Mouse (Mus musculus) kidney, adult 2 months (tissue): ENCODE measurements around the gene Haus3. TPM values are rescaled to one million over a fixed set of nuclear protein-coding genes. Genes with fewer than 3 reads are reported as not detected.

ENCODE experiments used
- DNase-seq: peaks from one replicate; pipeline ENCODE4 v3.0.0; 2021
- H3K27ac ChIP-seq: fragments of 200-500 bp; 2 replicates; pipeline ENCODE4 v1.5.1; 2012; ENCODE audit warnings: low read depth, low read length, control low read depth, inconsistent platforms; ENCODE audit not compliant: insufficient read depth
- H3K27me3 ChIP-seq: fragments of 200-500 bp; replicated peaks from 2 replicates; pipeline ENCODE4 v1.6.1; 2012; ENCODE audit warnings: mild to moderate bottlenecking, moderate library complexity, low read length, inconsistent platforms; ENCODE audit not compliant: control insufficient read depth, insufficient read depth
- H3K36me3 ChIP-seq: fragments of 200-500 bp; 2 replicates; pipeline ENCODE4 v1.6.1; 2012; ENCODE audit warnings: mild to moderate bottlenecking, moderate library complexity, low read length, inconsistent platforms; ENCODE audit not compliant: control insufficient read depth, insufficient read depth
- H3K4me1 ChIP-seq: fragments of 200-500 bp; 2 replicates; pipeline ENCODE4 v1.6.1; 2011; ENCODE audit warnings: low read length; ENCODE audit not compliant: control insufficient read depth, insufficient read depth
- H3K4me3 ChIP-seq: fragments of 200-500 bp; 2 replicates; pipeline ENCODE4 v1.5.1; 2011; ENCODE audit warnings: mild to moderate bottlenecking, low read depth, low read length, control low read depth; ENCODE audit not compliant: insufficient read depth
- CTCF ChIP-seq: fragments of 200-500 bp; conservative IDR thresholded peaks from 2 replicates; pipeline ENCODE4 v1.5.1; 2011; ENCODE audit warnings: low read depth, mild to moderate bottlenecking, control low read depth, low read length, moderate library complexity, mixed read lengths; ENCODE audit not compliant: insufficient read depth, insufficient read length
- POLR2A ChIP-seq: fragments of 200-500 bp; IDR thresholded peaks from one replicate; pipeline ENCODE4 v1.6.1; 2011; ENCODE audit warnings: low read depth, low read length, control low read depth
- WGBS: fragments of 180-500 bp; shearing (Covaris S2); methylation state at CpG from one replicate; pipeline ENCODE4 v1.1.7; 2018; 5-methylcytosine and 5-hydroxymethylcytosine counted together
- polyA plus RNA-seq: library from polyadenylated mRNA; depleted of rRNA; stranded (reverse); fragments of >200 nt; gene quantifications from 2 replicates; pipeline ENCODE4 v1.2.3, GENCODE M21; 2012; rRNA removed

The Haus3 gene
- polyA plus RNA-seq, 1 experiment, result 0.64 TPM

GRCm38 (mm10) chr5:34119121-34119856 is 50.0 kb downstream of the Haus3 start:
- Histone ChIP-seq H3K4me3 (no peak overlapping the region), H3K27me3 (no peaks in the 10 kb centered on the region), H3K27ac (no peak overlapping the region), H3K4me1 (no peaks in the 10 kb centered on the region), H3K36me3 (no peaks in the 10 kb centered on the region)
- no peak for DNase-seq
- TF ChIP-seq POLR2A (no peak), CTCF (no peak)
- 86% methylated on average over 3 of the region's 3 CpGs for WGBS

GRCm38 (mm10) chr5:34105681-34106080 is 63.6 kb downstream of the Haus3 start:
- TF ChIP-seq CTCF (no peak), POLR2A (no peak)
- DNase-seq, result peak; percentile 2
- H3K4me3 ChIP-seq, result no peak overlapping the region
- H3K27ac ChIP-seq, result no peak overlapping the region
- WGBS, result 59% methylated on average over 1 of the region's 1 CpGs
- no peaks in the 10 kb centered on the region for H3K36me3 ChIP-seq
- H3K27me3 ChIP-seq, result no peaks in the 10 kb centered on the region
- H3K4me1 ChIP-seq, result no peaks in the 10 kb centered on the region

Other genes starting within 250 kb of the Haus3 start
- gene Nelfa, start 233.1 kb downstream of the Haus3 start, polyA plus RNA-seq, result 23.0 and 24.6 TPM in 2 replicates
- 3.3 and 4.1 TPM in 2 replicates for gene Gm1673, start 186.1 kb downstream of the Haus3 start, polyA plus RNA-seq
- 5.8 and 6.5 TPM in 2 replicates for gene Nat8l, start 173.5 kb downstream of the Haus3 start, polyA plus RNA-seq
- gene Poln, start 79 bp downstream of the Haus3 start, polyA plus RNA-seq, result 1.3 and 1.8 TPM in 2 replicates
- gene Mxd4, start 18.2 kb upstream of the Haus3 start, polyA plus RNA-seq, result 143 and 164 TPM in 2 replicates
- 0.33 and 0.36 TPM in 2 replicates for gene Zfyve28, start 118.9 kb upstream of the Haus3 start, polyA plus RNA-seq
- 0.05 TPM in 1 of 2 replicates, not detected in the other for gene Cfap99, start 119.1 kb upstream of the Haus3 start, polyA plus RNA-seq
- 47.5 and 49.9 TPM in 2 replicates for gene Rnf4, start 166.8 kb upstream of the Haus3 start, polyA plus RNA-seq
- 37.5 and 39.0 TPM in 2 replicates for gene Fam193a, start 200.4 kb upstream of the Haus3 start, polyA plus RNA-seq